Mouse (Mus musculus) cerebral cortex, adult 2 months (tissue): ENCODE data around the gene Carmil1.

Experiments used
- WGBS: fragments of 180-500 bp; shearing (Covaris S2); methylation state at CpG from one replicate; pipeline ENCODE4 v1.1.7; 2018; 5-methylcytosine and 5-hydroxymethylcytosine counted together

Gene Carmil1

DNA sequence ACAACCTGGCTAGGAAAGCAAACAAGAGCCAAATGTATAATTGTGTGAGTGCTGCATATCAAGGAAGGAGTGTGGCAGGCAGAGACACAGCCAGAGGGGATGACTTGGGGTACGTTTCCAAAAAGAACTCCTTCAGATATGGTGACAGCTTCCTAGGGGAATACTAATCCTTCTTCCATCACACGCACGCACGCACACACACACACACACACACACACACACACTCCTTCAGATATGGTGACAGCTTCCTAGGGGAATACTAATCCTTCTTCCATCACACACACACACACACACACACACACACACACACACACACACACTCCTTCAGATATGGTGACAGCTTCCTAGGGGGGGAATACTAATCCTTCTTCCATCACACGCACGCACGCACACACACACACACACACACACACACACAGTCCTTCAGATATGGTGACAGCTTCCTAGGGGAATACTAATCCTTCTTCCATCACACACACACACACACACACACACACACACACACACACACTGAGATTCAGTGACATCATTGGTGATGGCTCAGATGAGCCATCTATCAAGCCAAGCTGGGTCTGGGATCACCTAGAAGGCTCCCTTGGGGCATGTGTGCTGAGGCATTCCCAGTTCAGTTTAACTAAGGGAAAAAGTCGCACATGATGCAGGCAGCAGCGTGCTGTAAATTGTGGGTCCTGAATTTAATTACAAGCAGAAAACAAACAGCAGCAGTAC lies 175.8 kb downstream of the Carmil1 start:
- 73% methylated on average over 9 of the region's 9 CpGs for WGBS

- 71% methylated on average over 4 of the region's 4 CpGs for WGBS
Observed at GRCm38 (mm10) chr13:24104016-24104415, 176.6 kb downstream of the Carmil1 start.

DNA sequence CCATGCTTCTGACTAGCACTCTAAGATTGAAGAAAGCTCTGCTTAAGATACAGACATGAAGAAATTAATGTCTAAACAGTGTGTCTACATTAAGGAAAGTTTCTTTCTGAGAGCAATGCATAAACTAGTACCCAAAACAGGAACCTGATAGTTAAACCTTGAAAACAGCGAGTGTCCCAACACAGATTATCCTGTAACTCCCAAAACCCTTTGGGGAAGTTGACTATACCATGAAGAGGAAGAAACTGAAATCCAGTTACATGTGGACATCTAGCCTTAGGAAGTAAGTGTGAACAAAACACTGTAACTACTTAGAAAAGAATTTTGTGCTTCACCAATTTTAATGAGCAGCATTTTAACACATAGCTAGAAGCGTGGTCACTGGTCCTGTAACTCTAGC lies 177.4 kb downstream of the Carmil1 start:
- 91% methylated on average over 2 of the region's 2 CpGs for WGBS

DNA sequence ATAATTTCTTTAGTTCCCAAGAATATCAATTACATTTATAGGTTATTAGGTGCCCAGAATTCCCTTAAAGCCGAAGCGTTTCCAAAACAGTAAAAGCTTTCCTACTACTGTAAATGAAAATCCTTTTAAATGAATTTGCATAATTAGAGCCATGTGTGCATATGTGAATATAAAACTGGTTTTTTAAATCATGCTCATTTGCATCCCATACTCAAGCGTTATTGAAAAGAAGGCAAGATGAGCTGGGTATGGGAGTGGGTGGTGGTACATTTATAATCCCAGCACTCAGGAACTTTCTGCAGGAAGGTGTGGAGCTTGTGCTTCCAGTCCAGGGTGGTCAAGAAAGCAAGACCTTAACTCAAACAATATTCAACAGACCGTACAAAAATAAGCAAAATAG lies 178.3 kb downstream of the Carmil1 start:
- WGBS: 52% methylated on average over 4 of the region's 4 CpGs

- 54% methylated on average over 11 of the region's 11 CpGs for WGBS
Observed at GRCm38 (mm10) chr13:24101157-24102130, 179.2 kb downstream of the Carmil1 start.

- WGBS: 93% methylated on average over 11 of the region's 11 CpGs
Observed at GRCm38 (mm10) chr13:24100516-24101094, 180.0 kb downstream of the Carmil1 start.

DNA sequence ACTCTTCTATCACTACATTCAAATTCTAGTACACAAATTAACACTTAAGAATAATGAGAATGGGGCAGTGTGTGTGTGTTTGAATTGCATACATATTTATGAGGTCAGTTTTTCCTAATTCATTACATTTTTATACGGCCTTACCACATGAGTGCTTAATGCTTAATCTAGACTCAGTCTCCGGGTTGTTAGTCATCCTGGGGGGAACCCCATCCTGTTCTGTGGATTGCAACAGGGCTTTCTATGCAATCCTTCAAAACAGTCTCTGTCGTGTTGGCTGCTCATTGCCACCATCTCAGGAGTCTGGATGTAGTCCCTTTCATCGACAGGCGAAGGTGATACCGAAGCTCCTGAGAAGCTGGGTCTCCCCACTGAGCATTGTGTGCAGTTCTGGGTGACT lies 184.0 kb downstream of the Carmil1 start:
- 70% methylated on average over 6 of the region's 6 CpGs for whole genome bisulfite sequencing

DNA sequence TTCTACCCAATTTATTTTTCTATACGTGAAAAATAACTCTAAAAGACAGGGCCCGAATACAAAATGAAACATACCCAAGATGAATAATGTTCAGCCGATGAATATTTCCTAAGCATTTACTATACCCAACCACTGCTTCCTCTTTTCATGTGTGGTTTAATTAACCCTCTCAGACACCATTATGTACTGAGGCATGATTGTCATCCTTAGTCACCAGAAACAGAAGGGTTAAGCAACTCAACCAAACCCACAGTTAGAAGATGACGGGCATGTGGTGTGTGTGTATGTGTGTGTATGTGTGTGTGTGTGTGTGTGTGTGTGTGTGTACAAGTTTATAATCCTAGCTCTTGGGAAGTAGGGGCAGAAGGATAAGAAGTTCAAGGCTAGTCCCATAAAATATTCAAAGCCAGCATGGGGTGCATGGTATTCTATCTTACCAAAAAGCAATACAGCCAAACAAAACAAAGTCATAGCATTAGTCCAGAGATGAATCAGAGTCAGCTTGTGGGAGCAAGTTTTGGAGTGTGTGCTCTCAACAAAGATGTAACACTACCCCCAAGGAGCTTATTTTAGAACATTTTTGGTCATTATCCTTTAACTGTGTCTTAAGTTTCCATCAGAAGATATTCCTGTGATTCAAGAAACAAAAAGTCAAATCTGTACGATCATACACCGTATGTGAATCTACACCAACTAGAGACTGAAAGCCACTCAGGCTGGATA lies 185.6 kb downstream of the Carmil1 start:
- 88% methylated on average over 6 of the region's 6 CpGs for WGBS

DNA sequence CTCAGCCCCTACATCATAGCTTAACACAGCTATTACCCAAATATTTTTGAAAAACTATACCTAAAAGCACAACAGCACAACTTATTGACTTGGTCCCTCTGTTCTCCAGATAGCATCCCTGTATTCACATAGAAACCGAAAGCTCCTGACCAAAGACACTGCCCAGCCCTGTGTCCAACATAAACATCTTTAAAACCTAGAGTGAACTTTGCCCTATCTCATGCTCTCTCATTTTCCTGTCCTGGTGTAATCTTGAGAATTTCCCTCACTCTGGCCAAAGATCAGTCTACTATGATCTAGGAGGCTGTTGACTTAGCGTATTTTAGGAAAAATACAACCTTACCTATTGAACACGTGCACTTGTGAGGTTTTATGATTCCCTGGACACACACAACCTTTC lies 187.5 kb downstream of the Carmil1 start:
- WGBS: 93% methylated on average over 3 of the region's 3 CpGs

DNA sequence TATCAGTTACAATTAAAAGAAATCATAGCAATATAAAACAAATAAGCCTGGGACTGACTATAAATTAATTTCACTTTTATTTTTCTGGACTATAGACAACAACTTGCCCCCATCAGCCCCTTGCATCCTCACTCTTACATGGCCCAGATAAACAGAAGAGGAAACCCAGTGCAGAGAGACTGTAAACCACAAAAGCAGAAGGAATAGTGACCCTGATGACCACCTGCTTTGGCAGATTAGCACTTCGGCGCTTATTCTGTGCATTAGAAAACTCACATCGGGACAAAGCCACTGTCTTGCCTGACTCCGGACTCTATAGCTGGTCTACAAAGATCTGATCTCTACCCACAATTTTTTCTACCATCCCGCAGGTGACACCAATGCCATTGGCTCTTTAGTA lies 188.5 kb downstream of the Carmil1 start:
- 82% methylated on average over 5 of the region's 5 CpGs for WGBS

DNA sequence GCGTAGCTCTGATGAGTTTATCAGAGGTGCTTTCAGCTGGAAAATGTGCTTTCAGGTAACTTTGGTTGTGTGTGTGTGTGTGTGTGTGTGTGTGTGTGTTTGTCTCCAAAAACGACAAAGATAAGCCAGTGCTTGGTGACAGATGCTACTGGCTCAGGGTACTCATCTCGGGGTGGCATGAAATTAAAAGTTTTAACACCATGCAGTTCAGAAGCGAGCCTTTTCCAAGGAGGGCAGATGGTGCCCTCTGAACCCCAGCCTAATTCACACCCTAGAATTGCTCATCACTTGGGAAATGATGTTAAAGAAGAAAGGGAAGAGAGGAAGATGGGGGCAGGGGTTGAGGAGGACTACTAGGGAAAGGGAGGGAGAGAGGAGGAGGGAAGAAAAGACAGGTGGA lies 198.4 kb downstream of the Carmil1 start:
- WGBS: 60% methylated on average over 4 of the region's 4 CpGs

DNA sequence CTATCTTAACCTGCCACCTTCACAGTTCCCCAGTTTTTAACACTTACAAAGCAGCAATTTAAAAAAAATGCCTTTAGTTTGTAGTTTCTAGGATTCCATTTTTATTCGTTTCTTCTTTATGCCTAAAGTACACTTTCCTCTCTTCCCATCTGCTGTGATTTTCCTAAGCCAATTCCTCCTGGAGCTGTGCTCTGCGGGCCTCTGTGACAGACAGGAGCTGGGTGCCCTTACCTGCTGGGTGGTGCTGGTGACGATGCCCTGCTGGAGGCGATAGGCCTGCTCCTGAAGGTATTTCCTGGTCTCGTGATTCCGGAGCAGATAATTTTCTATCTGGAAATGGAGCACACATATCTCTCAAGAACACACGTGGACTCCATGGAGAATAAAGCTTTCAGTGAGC lies 198.9 kb downstream of the Carmil1 start:
- WGBS: 49% methylated on average over 7 of the region's 7 CpGs

- WGBS: 93% methylated on average over 10 of the region's 10 CpGs
Observed at GRCm38 (mm10) chr13:24072588-24072987, 208.0 kb downstream of the Carmil1 start.

GRCm38 (mm10) chr13:24067553-24067952 lies 213.0 kb downstream of the Carmil1 start:
- WGBS: 79% methylated on average over 8 of the region's 8 CpGs

DNA sequence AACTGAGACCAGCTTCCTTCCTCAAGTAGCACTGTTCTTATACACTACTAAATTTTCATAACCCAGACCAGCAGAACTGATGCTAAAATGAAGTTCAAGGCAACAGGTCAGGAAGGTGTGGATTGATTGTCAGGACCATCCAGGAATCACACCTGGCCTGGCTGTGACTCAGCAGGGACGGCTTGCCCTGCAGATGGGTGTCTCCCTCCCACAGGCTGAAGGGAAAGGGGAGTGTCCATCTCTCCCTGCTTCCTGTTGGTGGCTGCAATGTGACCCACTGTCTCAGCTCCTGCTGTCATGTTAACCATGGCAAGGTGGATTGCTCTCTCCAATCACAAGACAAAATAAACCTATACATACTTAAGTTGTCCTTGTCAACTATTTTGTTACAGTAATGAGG lies 215.1 kb downstream of the Carmil1 start:
- 56% methylated on average over 1 of the region's 1 CpGs for WGBS

DNA sequence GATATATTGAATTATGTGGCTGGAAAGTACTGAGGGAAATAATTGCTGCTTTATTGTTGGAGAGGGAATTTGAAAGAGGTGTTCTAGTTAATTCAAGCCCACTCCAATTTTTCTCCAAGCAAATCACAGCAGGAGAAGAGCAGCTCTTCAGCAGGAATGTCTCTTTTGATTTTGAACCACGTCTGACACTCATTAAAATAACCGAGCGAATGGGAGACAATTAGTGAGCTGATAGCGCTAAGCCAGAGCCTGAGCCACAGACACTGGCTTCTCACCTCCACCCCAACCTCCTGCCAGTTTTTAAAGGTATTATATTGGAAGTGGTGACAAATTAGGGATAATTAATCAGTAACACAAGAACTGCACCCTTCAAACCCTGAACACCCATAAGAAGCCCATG lies 217.8 kb downstream of the Carmil1 start:
- 73% methylated on average over 4 of the region's 4 CpGs for WGBS

- WGBS: 79% methylated on average over 5 of the region's 5 CpGs
Observed at GRCm38 (mm10) chr13:24055072-24055869, 225.3 kb downstream of the Carmil1 start.

DNA sequence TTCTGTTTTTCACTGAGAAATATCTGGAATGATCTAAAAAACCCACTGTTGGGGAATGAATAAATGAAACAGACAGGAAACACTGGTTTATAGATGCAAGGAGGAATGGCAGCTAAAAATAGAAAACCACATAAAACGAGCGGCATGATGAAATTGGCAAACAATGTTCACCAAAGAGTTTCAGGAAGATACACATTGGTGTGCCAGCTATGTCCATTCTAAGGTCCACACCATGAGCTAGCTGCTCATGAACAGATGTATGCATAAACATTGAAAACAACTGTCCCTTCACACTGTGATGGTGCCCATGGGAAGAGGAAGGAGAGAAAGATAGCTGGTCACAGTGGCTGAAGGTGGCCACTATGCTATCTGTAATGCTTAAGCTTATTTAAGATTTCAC lies 229.1 kb downstream of the Carmil1 start:
- WGBS: 26% methylated on average over 2 of the region's 2 CpGs

GRCm38 (mm10) chr13:24050330-24050729 lies 230.3 kb downstream of the Carmil1 start:
- 32% methylated on average over 5 of the region's 5 CpGs for WGBS

GRCm38 (mm10) chr13:24049267-24050034 lies 231.1 kb downstream of the Carmil1 start:
- WGBS: 28% methylated on average over 9 of the region's 9 CpGs
